Mouse (Mus musculus): ENCODE data around the gene Gfod1. TPM values are rescaled to one million over a fixed set of nuclear protein-coding genes. Genes with fewer than 3 reads are reported as not detected.

Gfod1 gene
- polyA plus RNA-seq, 1 experiment from 2014 or later = 0.15 TPM

- peaks cover 47% of the 10 kb centered on the region for H3K4me1 ChIP-seq (replicated peaks)
Measured at GRCm38 (mm10) chr13:43262114-43262739, 41.7 kb downstream of the Gfod1 start.

GRCm38 (mm10) chr13:43261287-43261686 is 42.7 kb downstream of the Gfod1 start:
- Histone ChIP-seq H3K4me2 (peak overlapping the region; percentile 68), H3K9ac (no peak overlapping the region), H3K36me3 (no peaks in the 10 kb centered on the region), H3K27me3 (no peaks in the 10 kb centered on the region), H3K4me1 (replicated peaks) (peaks cover 47% of the 10 kb centered on the region), H3K27ac (peak overlapping the region; percentile 91), H3K9me3 (replicated peaks) (0 out of 2 replicates have a peak, but pooled peaks cover 5% of the 10 kb centered on the region), H3K4me3 (replicated peaks) (peak overlapping the region; percentile 38)
- ATAC-seq (ENCODE audit: low read depth) = peak; percentile 92
- DNase-seq = peak; percentile 80
- WGBS (ENCODE audit: insufficient replicate concordance) = 15% methylated on average over 3 of the region's 3 CpGs

More at GRCm38 (mm10) chr13:43262114-43262739, 41.7 kb downstream of the Gfod1 start:
- WGBS (ENCODE audit: insufficient replicate concordance) = 78% methylated on average over 11 of the region's 11 CpGs
- Histone ChIP-seq H3K27ac (peak overlapping the region; percentile 7), H3K27me3 (no peaks in the 10 kb centered on the region), H3K4me2 (no peak overlapping the region), H3K4me3 (replicated peaks) (no peak overlapping the region), H3K36me3 (no peaks in the 10 kb centered on the region), H3K9me3 (replicated peaks) (0 out of 2 replicates have a peak, but pooled peaks cover 5% of the 10 kb centered on the region), H3K9ac (no peak overlapping the region)
- DNase-seq = no peak
- no peak for ATAC-seq (ENCODE audit: low read depth)

GRCm38 (mm10) chr13:43260731-43261130 is 43.2 kb downstream of the Gfod1 start:
- Histone ChIP-seq H3K36me3 (no peaks in the 10 kb centered on the region), H3K9me3 (replicated peaks) (0 out of 2 replicates have a peak, but pooled peaks cover 5% of the 10 kb centered on the region), H3K4me2 (peak overlapping the region; percentile 68), H3K4me1 (replicated peaks) (peaks cover 47% of the 10 kb centered on the region), H3K27ac (peak overlapping the region; percentile 91), H3K27me3 (no peaks in the 10 kb centered on the region), H3K4me3 (replicated peaks) (peak overlapping the region; percentile 38), H3K9ac (peak overlapping the region; percentile 44; the same call in 1 of the 2 replicates)
- WGBS (ENCODE audit: insufficient replicate concordance) = 15% methylated on average over 6 of the region's 6 CpGs
- ATAC-seq (ENCODE audit: low read depth) (peak; percentile 89), DNase-seq (peak; percentile 70)

- no peaks in the 10 kb centered on the region for H3K36me3 ChIP-seq
- H3K9ac ChIP-seq = no peak overlapping the region
- H3K9me3 ChIP-seq (replicated peaks) = 0 out of 2 replicates have a peak, but pooled peaks cover 2% of the 10 kb centered on the region
- H3K27ac ChIP-seq = no peak overlapping the region
- H3K4me1 ChIP-seq (replicated peaks) = peaks cover 58% of the 10 kb centered on the region
- no peak overlapping the region for H3K4me3 ChIP-seq (replicated peaks)
- WGBS (ENCODE audit: insufficient replicate concordance) = 80% methylated on average over 2 of the region's 2 CpGs
- ATAC-seq (ENCODE audit: low read depth) (no peak), DNase-seq (no peak)
- H3K4me2 ChIP-seq = no peak overlapping the region
- H3K27me3 ChIP-seq = no peaks in the 10 kb centered on the region
Measured at GRCm38 (mm10) chr13:43256447-43256846, 47.5 kb downstream of the Gfod1 start.

GRCm38 (mm10) chr13:43253526-43253925 is 50.4 kb downstream of the Gfod1 start:
- Histone ChIP-seq H3K4me1 (replicated peaks) (peaks cover 46% of the 10 kb centered on the region), H3K36me3 (no peaks in the 10 kb centered on the region), H3K9ac (no peak overlapping the region), H3K9me3 (replicated peaks) (no peaks in the 10 kb centered on the region), H3K27ac (no peak overlapping the region), H3K27me3 (peaks cover 5% of the 10 kb centered on the region), H3K4me2 (no peak overlapping the region), H3K4me3 (replicated peaks) (no peak overlapping the region)
- no peak for ATAC-seq (ENCODE audit: low read depth)
- no peak for DNase-seq
- WGBS (ENCODE audit: insufficient replicate concordance) = 68% methylated on average over 5 of the region's 5 CpGs

GRCm38 (mm10) chr13:43252105-43252790 is 51.7 kb downstream of the Gfod1 start:
- 77% methylated on average over 8 of the region's 8 CpGs for WGBS (ENCODE audit: insufficient replicate concordance)

GRCm38 (mm10) chr13:43251391-43251790 is 52.6 kb downstream of the Gfod1 start:
- ATAC-seq (ENCODE audit: low read depth) (no peak), DNase-seq (no peak)
- Histone ChIP-seq H3K27ac (no peak overlapping the region), H3K27me3 (peaks cover 7% of the 10 kb centered on the region), H3K4me1 (replicated peaks) (peaks cover 41% of the 10 kb centered on the region), H3K4me2 (no peak overlapping the region), H3K9me3 (replicated peaks) (no peaks in the 10 kb centered on the region), H3K36me3 (no peaks in the 10 kb centered on the region), H3K4me3 (replicated peaks) (no peak overlapping the region), H3K9ac (no peak overlapping the region)
- WGBS (ENCODE audit: insufficient replicate concordance) = 55% methylated on average over 12 of the region's 12 CpGs

More at GRCm38 (mm10) chr13:43252105-43252790, 51.7 kb downstream of the Gfod1 start:
- ATAC-seq (ENCODE audit: low read depth) (no peak), DNase-seq (no peak)
- Histone ChIP-seq H3K4me3 (replicated peaks) (no peak overlapping the region), H3K36me3 (no peaks in the 10 kb centered on the region), H3K4me1 (replicated peaks) (peaks cover 39% of the 10 kb centered on the region), H3K27ac (no peak overlapping the region), H3K27me3 (peaks cover 7% of the 10 kb centered on the region), H3K9me3 (replicated peaks) (no peaks in the 10 kb centered on the region), H3K4me2 (no peak overlapping the region), H3K9ac (no peak overlapping the region)

GRCm38 (mm10) chr13:43250653-43251052 is 53.3 kb downstream of the Gfod1 start:
- Histone ChIP-seq H3K4me2 (peak overlapping the region; percentile 17; the same call in 1 of the 2 replicates), H3K9me3 (replicated peaks) (no peaks in the 10 kb centered on the region), H3K4me3 (replicated peaks) (no peak overlapping the region), H3K9ac (no peak overlapping the region), H3K4me1 (replicated peaks) (peaks cover 49% of the 10 kb centered on the region), H3K27ac (peak overlapping the region; percentile 57), H3K27me3 (peaks cover 7% of the 10 kb centered on the region), H3K36me3 (no peaks in the 10 kb centered on the region)
- peak; percentile 66 for ATAC-seq (ENCODE audit: low read depth)
- DNase-seq = peak; percentile 20
- WGBS (ENCODE audit: insufficient replicate concordance) = 13% methylated on average over 6 of the region's 6 CpGs

GRCm38 (mm10) chr13:43250106-43250505 is 53.9 kb downstream of the Gfod1 start:
- Histone ChIP-seq H3K27ac (peak overlapping the region; percentile 57), H3K4me2 (peak overlapping the region; percentile 17; the same call in 1 of the 2 replicates)

GRCm38 (mm10) chr13:43248381-43248780 is 55.6 kb downstream of the Gfod1 start:
- Histone ChIP-seq H3K9ac (no peak overlapping the region), H3K4me3 (replicated peaks) (no peak overlapping the region), H3K27ac (no peak overlapping the region; the same call in 1 of the 2 replicates), H3K27me3 (peaks cover 7% of the 10 kb centered on the region), H3K4me2 (no peak overlapping the region), H3K9me3 (replicated peaks) (no peaks in the 10 kb centered on the region), H3K36me3 (no peaks in the 10 kb centered on the region), H3K4me1 (replicated peaks) (peaks cover 61% of the 10 kb centered on the region)
- WGBS (ENCODE audit: insufficient replicate concordance) = 77% methylated on average over 6 of the region's 6 CpGs
- ATAC-seq (ENCODE audit: low read depth) (no peak), DNase-seq (no peak)

More at GRCm38 (mm10) chr13:43250106-43250505, 53.9 kb downstream of the Gfod1 start:
- 31% methylated on average over 9 of the region's 9 CpGs for WGBS (ENCODE audit: insufficient replicate concordance)
- ATAC-seq (ENCODE audit: low read depth) (no peak), DNase-seq (no peak)
- no peak overlapping the region for H3K9ac ChIP-seq
- H3K9me3 ChIP-seq (replicated peaks) = no peaks in the 10 kb centered on the region
- H3K4me1 ChIP-seq (replicated peaks) = peaks cover 53% of the 10 kb centered on the region
- no peaks in the 10 kb centered on the region for H3K36me3 ChIP-seq
- H3K4me3 ChIP-seq (replicated peaks) = no peak overlapping the region
- H3K27me3 ChIP-seq = peaks cover 7% of the 10 kb centered on the region

- 82% methylated on average over 4 of the region's 4 CpGs for WGBS (ENCODE audit: insufficient replicate concordance)
- H3K4me1 ChIP-seq (replicated peaks) = peaks cover 65% of the 10 kb centered on the region
Measured at GRCm38 (mm10) chr13:43246876-43247275, 57.1 kb downstream of the Gfod1 start.

More at GRCm38 (mm10) chr13:43246876-43247275, 57.1 kb downstream of the Gfod1 start:
- ATAC-seq (ENCODE audit: low read depth) (no peak), DNase-seq (no peak)
- Histone ChIP-seq H3K9ac (no peak overlapping the region), H3K27me3 (peaks cover 7% of the 10 kb centered on the region), H3K4me2 (no peak overlapping the region), H3K36me3 (no peaks in the 10 kb centered on the region), H3K27ac (no peak overlapping the region), H3K4me3 (replicated peaks) (no peak overlapping the region), H3K9me3 (replicated peaks) (no peaks in the 10 kb centered on the region)

Measured in liver, embryonic 13.5 days (tissue).